Mouse (Mus musculus) intestine, postnatal 0 days (tissue): ENCODE data around the gene Olfr574. TPM values are rescaled to one million over a fixed set of nuclear protein-coding genes. Genes with fewer than 3 reads are reported as not detected.

Source experiments
- ATAC-seq: fragments of 200-750 bp; cut with Nextera tagmentation; 2 replicates; pipeline ENCODE4 v1.8.0; 2017; ENCODE audit warnings: mild to moderate bottlenecking, moderate TSS enrichment, moderate library complexity
- H3K27ac ChIP-seq: fragments of 300-500 bp; sonication (generic); 2 replicates; pipeline ENCODE4 v1.5.1; 2014; ENCODE audit warnings: mild to moderate bottlenecking, low read depth, low read length, moderate library complexity
- H3K27me3 ChIP-seq: fragments of 300-500 bp; sonication (generic); replicated peaks from 2 replicates; pipeline ENCODE4 v1.6.1; 2014; ENCODE audit warnings: low read length, mixed read lengths; ENCODE audit not compliant: control insufficient read depth, insufficient read depth
- H3K36me3 ChIP-seq: fragments of 300-500 bp; sonication (generic); 2 replicates; pipeline ENCODE4 v1.6.1; 2014; ENCODE audit warnings: mild to moderate bottlenecking, moderate library complexity; ENCODE audit not compliant: control insufficient read depth, insufficient read depth
- H3K4me1 ChIP-seq: fragments of 300-500 bp; sonication (generic); replicated peaks from 2 replicates; pipeline ENCODE4 v1.6.1; 2014; ENCODE audit warnings: antibody characterized with exemption, low read length, mixed read lengths; ENCODE audit not compliant: control insufficient read depth, insufficient read depth
- H3K4me2 ChIP-seq: fragments of 300-500 bp; sonication (generic); replicated peaks from 2 replicates; pipeline ENCODE4 v1.6.1; 2014; ENCODE audit warnings: low read depth, mild to moderate bottlenecking, moderate library complexity
- H3K4me3 ChIP-seq: fragments of 300-500 bp; sonication (generic); 2 replicates; pipeline ENCODE4 v1.5.1; 2014; ENCODE audit warnings: low read depth, low read length
- H3K9ac ChIP-seq: fragments of 300-500 bp; sonication (generic); 2 replicates; pipeline ENCODE4 v1.6.1; 2014; ENCODE audit warnings: mild to moderate bottlenecking, low read depth, low read length
- H3K9me3 ChIP-seq: fragments of 300-500 bp; sonication (generic); 2 replicates; pipeline ENCODE4 v1.6.1; 2016; ENCODE audit warnings: mixed run types; ENCODE audit not compliant: control insufficient read depth
- CTCF ChIP-seq: sonication (generic); IDR thresholded peaks from 2 replicates; pipeline ENCODE4 v1.5.1; 2016; ENCODE audit warnings: low read depth, mild to moderate bottlenecking, control low read depth, antibody characterized with exemption, moderate library complexity
- WGBS: fragments of 180-500 bp; shearing (Covaris S2); extraction: QIAGEN DNeasy Blood & Tissue Kit; methylation state at CpG from one replicate; pipeline ENCODE4 v1.1.7; 2014; 5-methylcytosine and 5-hydroxymethylcytosine counted together
- polyA plus RNA-seq: library from polyadenylated mRNA; unstranded; fragments of >200 nt; fragmentation: Nextera tagmentation; extraction: Ambion mirVana; gene quantifications from 2 replicates; pipeline ENCODE4 v1.2.1, GENCODE M21; 2015

Olfr574 gene
- polyA plus RNA-seq, 1 experiment from 2014 or later = not detected

DNA sequence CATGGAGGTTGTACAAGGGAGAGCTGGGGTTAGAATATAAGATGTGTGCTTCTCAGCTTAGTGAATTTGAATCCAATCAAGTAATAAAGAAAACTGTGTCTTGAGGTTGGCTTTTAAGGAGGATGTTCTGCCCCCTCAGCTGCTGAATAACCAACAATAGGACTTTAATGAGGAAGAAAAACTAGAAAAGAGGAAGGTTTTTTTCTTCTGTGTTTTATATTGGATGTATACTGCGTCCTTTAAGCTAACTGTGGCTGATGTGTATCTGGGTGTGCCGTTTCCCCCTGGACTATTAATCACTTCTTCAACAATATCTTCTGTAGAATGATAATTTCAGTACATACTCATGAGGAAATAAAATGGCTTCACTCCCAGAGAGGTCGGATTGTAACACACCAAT is 21.2 kb upstream of the Olfr574 start:
- Histone ChIP-seq H3K36me3 (no peaks in the 10 kb centered on the region), H3K4me3 (no peak overlapping the region), H3K4me2 (no peak overlapping the region), H3K9me3 (no peaks in the 10 kb centered on the region), H3K27me3 (no peaks in the 10 kb centered on the region), H3K9ac (no peak overlapping the region), H3K27ac (no peak overlapping the region), H3K4me1 (no peaks in the 10 kb centered on the region)
- TF ChIP-seq CTCF = no peak
- 68% methylated on average over 3 of the region's 3 CpGs for WGBS
- ATAC-seq = no peak

DNA sequence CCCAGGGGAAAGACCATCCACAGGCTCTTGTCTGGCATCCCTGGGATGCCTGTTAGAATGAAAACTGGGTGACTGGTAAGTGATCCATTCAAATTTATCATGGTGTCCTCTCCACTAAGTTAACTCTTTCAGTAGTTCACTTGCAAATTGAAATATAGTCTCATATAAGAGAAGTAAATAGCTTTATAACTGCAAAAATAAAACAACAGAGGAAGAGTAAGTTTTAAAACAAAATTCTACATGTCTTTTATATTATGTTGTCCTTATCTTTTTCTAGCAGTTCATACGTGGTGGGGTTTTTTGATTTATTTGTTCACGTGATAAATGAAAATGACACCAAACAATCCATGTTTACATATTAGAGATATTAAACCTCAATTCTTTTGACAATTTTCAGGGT is 5.8 kb upstream of the Olfr574 start, which contains the start of gene Olfr573-ps1:
TSS of gene Olfr573-ps1 (minus strand) at position 101 of the 400 bp plus-strand sequence.
- ATAC-seq = no peak
- TF ChIP-seq CTCF = no peak
- Histone ChIP-seq H3K9ac (no peak within 1 kb of the TSS), H3K27me3 (no peaks in the 10 kb centered on the region), H3K9me3 (no peaks in the 10 kb centered on the region), H3K36me3 (no peaks in the 10 kb centered on the region), H3K27ac (no peak within 1 kb of the TSS), H3K4me1 (no peaks in the 10 kb centered on the region), H3K4me3 (no peak within 1 kb of the TSS), H3K4me2 (no peak within 1 kb of the TSS)
- WGBS = 70% methylated on average over 2 of the region's 2 CpGs

GRCm38 (mm10) chr7:102943417-102943816 is 4.8 kb upstream of the Olfr574 start:
- H3K4me1 ChIP-seq = no peaks in the 10 kb centered on the region
- H3K36me3 ChIP-seq = no peaks in the 10 kb centered on the region
- no peaks in the 10 kb centered on the region for H3K9me3 ChIP-seq
- TF ChIP-seq CTCF = no peak
- no peak for ATAC-seq
- H3K4me2 ChIP-seq = no peak overlapping the region
- H3K27me3 ChIP-seq = no peaks in the 10 kb centered on the region
- 86% methylated on average over 1 of the region's 1 CpGs for whole genome bisulfite sequencing
- no peak overlapping the region for H3K9ac ChIP-seq
- H3K4me3 ChIP-seq = no peak overlapping the region
- H3K27ac ChIP-seq = no peak overlapping the region

GRCm38 (mm10) chr7:102950732-102951131 is 2.5 kb downstream of the Olfr574 start:
- Histone ChIP-seq H3K4me2 (no peak overlapping the region), H3K9ac (no peak overlapping the region)
- ATAC-seq = no peak

GRCm38 (mm10) chr7:102958137-102958536 is 9.9 kb downstream of the Olfr574 start:
- Histone ChIP-seq H3K4me1 (no peaks in the 10 kb centered on the region), H3K9me3 (no peaks in the 10 kb centered on the region), H3K27ac (no peak overlapping the region), H3K36me3 (no peaks in the 10 kb centered on the region), H3K9ac (no peak overlapping the region), H3K27me3 (no peaks in the 10 kb centered on the region), H3K4me2 (no peak overlapping the region), H3K4me3 (no peak overlapping the region)
- no peak for ATAC-seq
- 69% methylated on average over 3 of the region's 3 CpGs for WGBS
- no peak for TF ChIP-seq CTCF

More at GRCm38 (mm10) chr7:102950732-102951131, 2.5 kb downstream of the Olfr574 start:
- H3K27me3 ChIP-seq = no peaks in the 10 kb centered on the region
- no peaks in the 10 kb centered on the region for H3K36me3 ChIP-seq
- H3K9me3 ChIP-seq = no peaks in the 10 kb centered on the region
- WGBS = 32% methylated on average over 1 of the region's 1 CpGs
- no peak overlapping the region for H3K27ac ChIP-seq
- no peak for TF ChIP-seq CTCF
- no peak overlapping the region for H3K4me3 ChIP-seq
- H3K4me1 ChIP-seq = no peaks in the 10 kb centered on the region

DNA sequence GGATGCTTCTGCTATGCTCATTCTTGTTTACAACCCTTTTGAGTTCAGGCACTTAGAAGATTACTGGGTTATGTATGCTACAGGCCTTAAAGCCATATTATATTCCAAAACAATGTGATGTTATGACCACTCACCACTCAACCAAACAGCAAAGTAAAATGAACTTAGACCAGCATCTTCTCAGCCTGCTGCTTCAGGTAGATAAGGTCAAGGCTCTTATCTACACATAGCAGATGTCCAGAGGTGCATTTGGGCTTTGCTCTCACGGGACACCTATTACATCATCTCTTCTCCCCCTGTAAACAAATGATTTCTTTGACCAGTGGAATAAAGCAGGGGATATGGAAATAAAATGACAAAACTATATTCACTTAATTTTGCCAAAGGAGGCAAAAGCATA is 10.3 kb downstream of the Olfr574 start, which contains the start of gene Olfr575:
TSS of gene Olfr575 (minus strand) at position 183 of the 400 bp plus-strand sequence.
- no peak for ATAC-seq
- 47% methylated on average over 1 of the region's 1 CpGs for WGBS
- H3K27me3 ChIP-seq = no peaks in the 10 kb centered on the region
- no peaks in the 10 kb centered on the region for H3K36me3 ChIP-seq
- no peak within 1 kb of the TSS for H3K27ac ChIP-seq
- H3K9ac ChIP-seq = no peak within 1 kb of the TSS
- no peak within 1 kb of the TSS for H3K4me3 ChIP-seq
- no peaks in the 10 kb centered on the region for H3K9me3 ChIP-seq
- no peaks in the 10 kb centered on the region for H3K4me1 ChIP-seq
- no peak for TF ChIP-seq CTCF
- H3K4me2 ChIP-seq = no peak within 1 kb of the TSS

DNA sequence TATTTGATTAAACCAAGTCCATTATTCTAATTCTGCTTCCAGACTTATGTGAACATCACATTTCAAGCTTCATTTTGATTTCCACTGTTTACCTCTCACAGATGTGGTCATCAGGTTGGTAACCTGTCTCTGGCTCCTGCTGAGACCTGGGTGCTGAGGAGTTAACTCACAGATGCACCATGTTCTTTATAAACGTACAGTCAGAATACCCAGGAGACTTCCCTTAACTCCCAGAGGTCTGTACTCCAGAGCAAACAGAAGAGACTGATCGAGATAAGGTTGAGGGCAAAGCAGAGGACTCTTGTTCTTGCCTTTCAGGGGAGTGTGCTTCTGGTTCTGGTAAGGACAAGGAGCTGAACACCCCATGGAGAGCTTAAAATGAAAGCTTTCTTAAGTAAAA is 14.1 kb downstream of the Olfr574 start, which contains the start of gene Olfr576:
TSS of gene Olfr576 (plus strand) at position 301 of the 400 bp plus-strand sequence.
- no peak within 1 kb of the TSS for H3K4me2 ChIP-seq
- no peaks in the 10 kb centered on the region for H3K4me1 ChIP-seq
- no peaks in the 10 kb centered on the region for H3K36me3 ChIP-seq
- no peak within 1 kb of the TSS for H3K27ac ChIP-seq
- TF ChIP-seq CTCF = no peak
- no peak for ATAC-seq
- WGBS = 6% methylated on average over 2 of the region's 2 CpGs
- no peaks in the 10 kb centered on the region for H3K9me3 ChIP-seq
- no peak within 1 kb of the TSS for H3K9ac ChIP-seq
- H3K27me3 ChIP-seq = no peaks in the 10 kb centered on the region
- H3K4me3 ChIP-seq = no peak within 1 kb of the TSS
